Mouse (Mus musculus): Measurements from ENCODE around the gene Trim66. TPM values are rescaled to one million over a fixed set of nuclear protein-coding genes. Genes with fewer than 3 reads are reported as not detected.

Trim66 gene
- polyA plus RNA-seq (2012; rRNA removed; ENCODE audit: low replicate concordance): 0.02 and 0.05 TPM in 2 replicates

GRCm38 (mm10) chr7:109508034-109508433 lies at the start of gene Trim66:
Trim66 (minus strand) TSS chr7:109508134.

GRCm38 (mm10) chr7:109518838-109519696 lies 11.1 kb upstream of the Trim66 start, which contains the start of gene Rpl27a:
Rpl27a (plus strand) TSS chr7:109519147.

GRCm38 (mm10) chr7:109438781-109439591 lies 68.9 kb downstream of the Trim66 start, which contains the start of gene Stk33:
Stk33 (minus strand) TSS chr7:109439081.

Other genes with a start within 250 kb of the Trim66 start
- not detected in 2 replicates for gene Stk33, start 69.1 kb downstream of the Trim66 start, polyA plus RNA-seq (2012; rRNA removed; ENCODE audit: low replicate concordance)
- 239 and 252 TPM in 2 replicates for gene Rpl27a, start 11.0 kb upstream of the Trim66 start, polyA plus RNA-seq (2012; rRNA removed; ENCODE audit: low replicate concordance)
- gene St5, start 195.5 kb upstream of the Trim66 start, polyA plus RNA-seq (2012; rRNA removed; ENCODE audit: low replicate concordance): 21.0 and 22.6 TPM in 2 replicates
- gene Akip1, start 195.6 kb upstream of the Trim66 start, polyA plus RNA-seq (2012; rRNA removed; ENCODE audit: low replicate concordance): 1.8 and 3.2 TPM in 2 replicates
- 0.09 and 0.18 TPM in 2 replicates for gene BC051019, start 215.7 kb upstream of the Trim66 start, polyA plus RNA-seq (2012; rRNA removed; ENCODE audit: low replicate concordance)
- gene Ascl3, start 223.6 kb upstream of the Trim66 start, polyA plus RNA-seq (2012; rRNA removed; ENCODE audit: low replicate concordance): not detected in 2 replicates
- gene Tmem9b, start 244.7 kb upstream of the Trim66 start, polyA plus RNA-seq (2012; rRNA removed; ENCODE audit: low replicate concordance): 22.1 and 52.1 TPM in 2 replicates

Measured in duodenum, adult 2 months (tissue).